24 mouse cellular contexts compared by ENCODE assay signal in genomic region chr10:68434045-68434639, GRCm38 (mm10).
DNase-seq lines count a peak whose midpoint lies in the region; ATAC-seq lines count a peak whose summit lies in the region.
"Had no signal": no experiment of that assay in that cellular context is flagged by ENCODE, and none has a peak within 500 bp of the region (broad histone marks: within the 10 kb centered on the region; RNA-seq: fewer than 3 reads in every experiment).

No protein-coding gene starts in this region.

- no peak overlapping the region for H3K27ac ChIP-seq in heart, embryonic 10.5 days
- peak overlapping the region; percentile 80 for H3K27ac ChIP-seq in embryonic facial prominence, embryonic 13.5 days
- peak overlapping the region; percentile 4; the same call in 1 of the 2 replicates for H3K27ac ChIP-seq in limb, embryonic 11.5 days (replicated peaks; ENCODE audit: low read depth, low read length)
- H3K27ac ChIP-seq: forebrain, embryonic 13.5 days; gastrocnemius, adult 2 months; hindbrain, postnatal 0 days; limb, embryonic 15.5 days; liver, embryonic 15.5 days; lung, embryonic 15.5 days; midbrain, embryonic 15.5 days; neural tube, embryonic 12.5 days; stomach, embryonic 15.5 days had no signal

- H3K4me2 ChIP-seq in embryonic facial prominence, embryonic 13.5 days, result peak overlapping the region; percentile 30; the same call in 1 of the 2 replicates
- 0 out of 2 replicates have a peak overlapping the region, but pooled peaks have one; percentile 26 for H3K4me2 ChIP-seq in limb, embryonic 11.5 days (ENCODE audit: low read depth, severe bottlenecking)
- H3K4me2 ChIP-seq: forebrain, embryonic 13.5 days; heart, embryonic 12.5 days; limb, embryonic 15.5 days; liver, embryonic 15.5 days; lung, embryonic 15.5 days; midbrain, embryonic 15.5 days; neural tube, embryonic 12.5 days; stomach, embryonic 15.5 days had no signal

- 85% methylated on average over 9 of the region's 9 CpGs for WGBS in heart, embryonic 10.5 days
- 58% methylated on average over 9 of the region's 9 CpGs for WGBS in embryonic facial prominence, embryonic 13.5 days
- 78% methylated on average over 9 of the region's 9 CpGs for WGBS in limb, embryonic 11.5 days

- no peak overlapping the region for H3K9ac ChIP-seq in embryonic facial prominence, embryonic 13.5 days
- H3K9ac ChIP-seq in limb, embryonic 11.5 days (ENCODE audit: low read length), result no peak overlapping the region
- H3K9ac ChIP-seq: forebrain, embryonic 13.5 days; heart, embryonic 12.5 days; limb, embryonic 15.5 days; liver, embryonic 15.5 days; lung, embryonic 15.5 days; midbrain, embryonic 15.5 days; neural tube, embryonic 12.5 days; stomach, embryonic 15.5 days had no signal

- H3K27me3 ChIP-seq in heart, embryonic 10.5 days (ENCODE audit: insufficient read depth, poor library complexity, severe bottlenecking), result no peaks in the 10 kb centered on the region
- H3K27me3 ChIP-seq in embryonic facial prominence, embryonic 13.5 days, result no peaks in the 10 kb centered on the region
- H3K27me3 ChIP-seq in limb, embryonic 11.5 days (ENCODE audit: control insufficient read depth, insufficient read depth, low read length), result no peaks in the 10 kb centered on the region
- H3K27me3 ChIP-seq: forebrain, embryonic 13.5 days; heart, embryonic 12.5 days; limb, embryonic 15.5 days; liver, embryonic 15.5 days; lung, embryonic 15.5 days; midbrain, embryonic 15.5 days; neural tube, embryonic 12.5 days; stomach, embryonic 15.5 days had no signal

- no peak for ATAC-seq in embryonic facial prominence, embryonic 13.5 days (ENCODE audit: insufficient number of reproducible peaks, insufficient read depth, low FRiP score, low TSS enrichment, low read depth)
- no peak for ATAC-seq in limb, embryonic 11.5 days (ENCODE audit: insufficient number of reproducible peaks, low FRiP score, low TSS enrichment, low read depth)
- ATAC-seq: CD4-positive, CD25-positive, alpha-beta regulatory T cell, adult 4 months; forebrain, embryonic 13.5 days; hindbrain, postnatal 0 days; midbrain, embryonic 15.5 days had no signal

- no peak overlapping the region for H3K4me3 ChIP-seq in heart, embryonic 10.5 days
- no peak overlapping the region for H3K4me3 ChIP-seq in embryonic facial prominence, embryonic 13.5 days
- H3K4me3 ChIP-seq in limb, embryonic 11.5 days (ENCODE audit: low read depth, low read length), result no peak overlapping the region
- H3K4me3 ChIP-seq: erythroblast, embryonic 14.5 days; forebrain, embryonic 13.5 days; gastrocnemius, adult 2 months; heart, embryonic 12.5 days; limb, embryonic 15.5 days; liver, embryonic 15.5 days; lung, embryonic 15.5 days; midbrain, embryonic 15.5 days; neural tube, embryonic 12.5 days; stomach, embryonic 15.5 days had no signal

- no peaks in the 10 kb centered on the region for H3K9me3 ChIP-seq in heart, embryonic 10.5 days
- no peaks in the 10 kb centered on the region for H3K9me3 ChIP-seq in embryonic facial prominence, embryonic 13.5 days
- no peaks in the 10 kb centered on the region for H3K9me3 ChIP-seq in limb, embryonic 11.5 days (ENCODE audit: control insufficient read depth, low read length)
- H3K9me3 ChIP-seq: forebrain, embryonic 13.5 days; heart, embryonic 12.5 days; limb, embryonic 15.5 days; liver, embryonic 15.5 days; lung, embryonic 15.5 days; midbrain, embryonic 15.5 days; neural tube, embryonic 12.5 days; stomach, embryonic 15.5 days had no signal

- H3K36me3 ChIP-seq in heart, embryonic 10.5 days, result no peaks in the 10 kb centered on the region
- H3K36me3 ChIP-seq in embryonic facial prominence, embryonic 13.5 days, result no peaks in the 10 kb centered on the region
- H3K36me3 ChIP-seq in limb, embryonic 11.5 days (ENCODE audit: control insufficient read depth, insufficient read depth, low read length), result no peaks in the 10 kb centered on the region
- H3K36me3 ChIP-seq: heart, embryonic 12.5 days; limb, embryonic 15.5 days; liver, embryonic 15.5 days; lung, embryonic 15.5 days; midbrain, embryonic 15.5 days; neural tube, embryonic 12.5 days; stomach, embryonic 15.5 days had no signal

- no peaks in the 10 kb centered on the region for H3K4me1 ChIP-seq in heart, embryonic 10.5 days
- peaks cover 25% of the 10 kb centered on the region for H3K4me1 ChIP-seq in embryonic facial prominence, embryonic 13.5 days
- peaks cover 7% of the 10 kb centered on the region; the same call in 1 of the 2 replicates for H3K4me1 ChIP-seq in limb, embryonic 11.5 days (ENCODE audit: control insufficient read depth, insufficient read depth, low read length)
- H3K4me1 ChIP-seq: forebrain, embryonic 13.5 days; heart, embryonic 12.5 days; lung, embryonic 15.5 days; midbrain, embryonic 15.5 days; neural tube, embryonic 12.5 days; stomach, embryonic 15.5 days had no signal

- peak; percentile 68 for DNase-seq in heart, adult 11 months
- no peak for DNase-seq in heart, embryonic 10.5 days (ENCODE audit: low spot score)
- no peak for DNase-seq in limb, embryonic 11.5 days (ENCODE audit: low spot score)
- DNase-seq in thymus, postnatal 25 days, result no peak
- no peak for DNase-seq in frontal cortex, postnatal 14 days (ENCODE audit: low spot score in 2 of 2)
- no peak for DNase-seq in spleen, adult 18-20 months
- DNase-seq: adrenal gland, postnatal 25 days; cerebellum, adult 11-12 months; gastrocnemius, adult 2 months; heart, postnatal 10 days; kidney, adult 18-20 months; lung, postnatal 36 days had no signal
